Mouse (Mus musculus) cerebellum, adult 2 months (tissue): ENCODE data around the gene Sin3b. TPM values are rescaled to one million over a fixed set of nuclear protein-coding genes. Genes with fewer than 3 reads are reported as not detected.
A peak's percentile ranks its signal among the peaks of the same experiment; 100 is the strongest.

ENCODE experiments used
- DNase-seq, 2 experiments: peaks; one replicate each; pipeline ENCODE4 v3.0.0; 2021
- H3K27ac ChIP-seq: fragments of 200-500 bp; 2 replicates; pipeline ENCODE4 v1.5.1; 2012; ENCODE audit warnings: low read length, control low read depth, inconsistent platforms; ENCODE audit not compliant: insufficient read depth
- H3K27me3 ChIP-seq: fragments of 200-500 bp; 2 replicates; pipeline ENCODE4 v1.6.1; 2012; ENCODE audit warnings: inconsistent platforms, mild to moderate bottlenecking, low read length, moderate library complexity; ENCODE audit not compliant: control insufficient read depth, insufficient read depth
- H3K4me1 ChIP-seq: fragments of 200-500 bp; 2 replicates; pipeline ENCODE4 v1.6.1; 2011; ENCODE audit warnings: low read length; ENCODE audit not compliant: control insufficient read depth, insufficient read depth
- H3K4me3 ChIP-seq: fragments of 200-500 bp; replicated peaks from 2 replicates; pipeline ENCODE3; 2011; ENCODE audit warnings: mild to moderate bottlenecking, low read depth, low read length, control low read depth; ENCODE audit not compliant: insufficient read depth
- CTCF ChIP-seq: fragments of 200-500 bp; IDR thresholded peaks from 2 replicates; pipeline ENCODE4 v1.5.1; 2011; ENCODE audit warnings: low read depth, mild to moderate bottlenecking, control low read depth, low read length, moderate library complexity, borderline replicate concordance; ENCODE audit not compliant: insufficient read depth
- POLR2A ChIP-seq: fragments of 200-500 bp; IDR thresholded peaks from 2 replicates; pipeline ENCODE4 v1.6.1; 2011; ENCODE audit warnings: low read length, control low read depth, borderline replicate concordance; ENCODE audit not compliant: insufficient read depth
- whole genome bisulfite sequencing: fragments of 180-500 bp; shearing (Covaris S2); methylation state at CpG from one replicate; pipeline ENCODE4 v1.1.7; 2018; 5-methylcytosine and 5-hydroxymethylcytosine counted together
- polyA plus RNA-seq: library from polyadenylated mRNA; depleted of rRNA; stranded (reverse); fragments of >200 nt; gene quantifications from 2 replicates; pipeline ENCODE4 v1.2.3, GENCODE M21; 2012

The Sin3b gene
- polyA plus RNA-seq, 1 experiment = 101 TPM

DNA sequence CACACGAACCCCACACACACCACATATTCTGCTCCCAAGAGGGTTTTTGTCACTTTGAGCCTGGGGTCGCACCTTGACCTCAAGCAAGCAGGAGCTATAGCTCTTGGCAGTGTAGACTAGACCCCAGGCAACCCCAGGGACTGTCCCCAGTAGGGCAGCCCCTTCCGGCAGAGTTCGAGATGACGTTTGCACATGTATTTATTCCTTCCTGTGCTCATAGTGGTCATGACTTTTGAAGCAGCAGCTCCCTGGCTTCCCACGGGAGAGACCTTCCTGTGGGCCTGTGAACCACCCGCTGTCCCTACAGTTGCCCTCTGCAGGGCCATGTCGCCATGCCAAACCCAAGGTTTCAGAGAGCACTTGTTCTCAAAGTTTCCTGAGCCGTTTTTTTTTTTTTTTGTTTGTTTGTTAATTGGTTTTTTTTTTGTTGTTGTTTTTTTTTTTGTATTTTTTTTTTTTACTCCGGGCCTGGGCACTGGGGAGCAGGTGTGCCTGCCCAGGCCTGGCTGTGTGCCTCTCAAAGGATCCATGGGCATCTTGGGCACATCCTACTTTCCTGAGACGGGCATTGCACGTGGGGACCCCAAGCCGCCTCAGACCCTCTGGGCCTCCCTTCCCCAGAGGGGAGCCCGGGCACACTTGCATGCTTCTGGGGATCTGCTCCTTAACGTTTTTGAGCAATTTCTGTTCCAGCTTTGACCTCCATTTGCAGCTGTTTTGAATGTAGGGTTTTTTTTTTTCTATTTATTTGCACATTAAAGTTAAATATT lies 34.5 kb downstream of the Sin3b start:
- Histone ChIP-seq H3K27ac (no peak overlapping the region), H3K4me1 (no peaks in the 10 kb centered on the region), H3K27me3 (no peaks in the 10 kb centered on the region), H3K4me3 (no peak overlapping the region)
- 82% methylated on average over 15 of the region's 15 CpGs for WGBS
- DNase-seq = peak in 1 of 2 experiments; percentile 4
- TF ChIP-seq CTCF (no peak), POLR2A (no peak)

DNA sequence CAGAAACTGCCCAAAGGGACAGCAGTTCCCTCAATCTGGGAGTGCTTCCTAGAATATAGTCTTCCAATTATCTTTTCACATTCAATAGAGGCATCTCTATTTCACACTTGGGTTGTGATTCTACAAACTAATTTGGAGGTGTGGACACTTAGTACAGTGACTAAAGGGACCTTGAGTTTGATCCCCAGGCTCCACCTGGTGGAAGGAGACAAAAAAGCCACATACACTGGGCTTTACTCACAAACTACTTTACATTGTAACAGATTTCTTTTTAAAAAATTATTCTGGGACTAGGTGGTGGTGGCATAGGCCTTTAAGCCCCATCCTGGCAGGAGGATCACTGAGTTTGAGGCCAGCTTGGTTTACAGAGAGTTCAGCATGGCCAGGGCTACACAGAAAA lies 35.2 kb downstream of the Sin3b start:
- Histone ChIP-seq H3K27ac (no peak overlapping the region), H3K4me3 (no peak overlapping the region), H3K27me3 (no peaks in the 10 kb centered on the region), H3K4me1 (no peaks in the 10 kb centered on the region)
- TF ChIP-seq POLR2A (no peak), CTCF (no peak)
- no peak for DNase-seq

- no peaks in the 10 kb centered on the region for H3K4me1 ChIP-seq
- TF ChIP-seq CTCF = no peak
- TF ChIP-seq POLR2A = no peak
- no peak overlapping the region for H3K27ac ChIP-seq
- no peaks in the 10 kb centered on the region for H3K27me3 ChIP-seq
- WGBS = 82% methylated on average over 3 of the region's 3 CpGs
- no peak for DNase-seq
- H3K4me3 ChIP-seq = no peak overlapping the region
These were observed 37.1 kb downstream of the Sin3b start for GRCm38 (mm10) chr8:72760216-72760615.

GRCm38 (mm10) chr8:72761322-72762051 lies 38.4 kb downstream of the Sin3b start, which contains the start of gene F2rl3:
F2rl3 (plus strand) TSS chr8:72761880.
- 71% methylated on average over 7 of the region's 7 CpGs for WGBS
- no peak for DNase-seq
- no peak within 1 kb of the TSS for H3K27ac ChIP-seq
- H3K4me3 ChIP-seq = no peak within 1 kb of the TSS
- no peaks in the 10 kb centered on the region for H3K27me3 ChIP-seq
- H3K4me1 ChIP-seq = no peaks in the 10 kb centered on the region
- TF ChIP-seq CTCF = no peak
- TF ChIP-seq POLR2A = no peak

DNA sequence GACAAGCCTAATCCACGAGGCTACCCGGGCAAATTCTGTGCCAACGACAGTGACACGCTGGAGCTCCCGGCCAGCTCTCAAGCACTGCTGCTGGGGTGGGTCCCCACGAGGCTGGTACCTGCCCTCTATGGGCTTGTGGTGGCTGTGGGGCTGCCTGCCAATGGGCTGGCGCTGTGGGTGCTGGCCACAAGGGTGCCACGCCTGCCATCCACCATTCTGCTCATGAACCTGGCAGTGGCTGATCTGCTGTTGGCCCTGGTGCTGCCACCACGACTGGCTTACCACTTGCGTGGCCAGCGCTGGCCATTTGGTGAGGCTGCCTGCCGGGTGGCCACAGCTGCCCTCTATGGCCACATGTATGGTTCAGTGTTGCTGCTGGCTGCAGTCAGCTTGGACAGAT lies 39.2 kb downstream of the Sin3b start:
- Histone ChIP-seq H3K27me3 (no peaks in the 10 kb centered on the region), H3K4me1 (no peaks in the 10 kb centered on the region), H3K27ac (no peak overlapping the region), H3K4me3 (no peak overlapping the region)
- 71% methylated on average over 12 of the region's 12 CpGs for WGBS
- TF ChIP-seq POLR2A (no peak), CTCF (no peak)
- DNase-seq = no peak

DNA sequence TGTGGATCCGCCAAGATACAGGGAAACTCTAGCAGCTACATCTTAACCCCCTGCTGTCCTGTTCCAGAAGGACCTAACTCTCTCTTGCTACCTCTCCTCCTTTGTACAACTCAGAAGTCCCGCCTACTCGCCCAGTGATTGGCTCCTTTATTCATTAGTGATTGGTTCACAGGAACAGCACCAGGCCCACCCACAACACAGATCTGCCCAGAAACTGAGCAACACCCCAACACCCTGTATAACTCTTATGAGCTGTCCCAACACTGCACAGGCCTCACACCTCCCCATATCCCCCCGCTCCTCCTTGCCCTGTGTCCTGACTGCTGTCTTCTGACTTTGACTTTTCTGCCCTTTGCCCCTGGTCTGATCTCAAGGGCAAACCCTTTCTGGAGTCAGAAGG lies 42.6 kb downstream of the Sin3b start:
- Histone ChIP-seq H3K27me3 (no peaks in the 10 kb centered on the region), H3K4me3 (no peak overlapping the region), H3K27ac (no peak overlapping the region), H3K4me1 (no peaks in the 10 kb centered on the region)
- TF ChIP-seq POLR2A (no peak), CTCF (no peak)
- WGBS = 75% methylated on average over 4 of the region's 4 CpGs
- no peak for DNase-seq

GRCm38 (mm10) chr8:72766777-72767176 lies 43.7 kb downstream of the Sin3b start:
- no peak for TF ChIP-seq POLR2A
- no peak for TF ChIP-seq CTCF
- 15% methylated on average over 7 of the region's 7 CpGs for WGBS
- DNase-seq = no peak

DNA sequence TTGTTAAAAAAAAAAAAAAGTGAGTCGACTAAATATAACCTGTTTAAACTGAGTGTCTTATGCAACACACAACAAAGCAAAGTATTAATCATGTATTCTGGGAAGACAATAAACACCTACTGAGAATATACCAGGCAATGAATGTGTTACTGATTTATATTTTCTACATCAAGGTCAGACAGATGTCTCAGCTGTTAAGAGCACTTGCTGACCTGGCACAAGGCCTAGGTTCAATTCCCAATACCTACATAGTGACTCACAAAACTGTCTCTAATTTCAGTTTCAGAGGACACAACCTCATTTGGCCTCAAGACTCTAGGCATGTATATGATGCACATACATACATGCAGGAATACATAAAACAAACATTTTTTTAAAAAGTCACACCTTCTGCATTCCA lies 54.7 kb downstream of the Sin3b start:
- no peak for DNase-seq
- Histone ChIP-seq H3K27me3 (no peaks in the 10 kb centered on the region), H3K4me1 (no peaks in the 10 kb centered on the region), H3K4me3 (no peak overlapping the region), H3K27ac (no peak overlapping the region)
- 90% methylated on average over 1 of the region's 1 CpGs for WGBS
- TF ChIP-seq POLR2A = no peak
- TF ChIP-seq CTCF = no peak

More at GRCm38 (mm10) chr8:72766777-72767176, 43.7 kb downstream of the Sin3b start:
- H3K4me1 ChIP-seq = no peaks in the 10 kb centered on the region
- H3K27me3 ChIP-seq = no peaks in the 10 kb centered on the region
- no peak overlapping the region for H3K27ac ChIP-seq
- H3K4me3 ChIP-seq = no peak overlapping the region
